Mouse (Mus musculus): Measurements from ENCODE around the gene Chst12. TPM values are rescaled to one million over a fixed set of nuclear protein-coding genes. Genes with fewer than 3 reads are reported as not detected.
"Not testable (repeated sequence)": the region's sequence is repeated elsewhere in the genome, so short reads cannot be mapped to it uniquely, and the experiment has no call there.

The Chst12 gene
- total RNA-seq (2021) = 1 to 10 TPM; 5.5 to 6.7 TPM

DNA sequence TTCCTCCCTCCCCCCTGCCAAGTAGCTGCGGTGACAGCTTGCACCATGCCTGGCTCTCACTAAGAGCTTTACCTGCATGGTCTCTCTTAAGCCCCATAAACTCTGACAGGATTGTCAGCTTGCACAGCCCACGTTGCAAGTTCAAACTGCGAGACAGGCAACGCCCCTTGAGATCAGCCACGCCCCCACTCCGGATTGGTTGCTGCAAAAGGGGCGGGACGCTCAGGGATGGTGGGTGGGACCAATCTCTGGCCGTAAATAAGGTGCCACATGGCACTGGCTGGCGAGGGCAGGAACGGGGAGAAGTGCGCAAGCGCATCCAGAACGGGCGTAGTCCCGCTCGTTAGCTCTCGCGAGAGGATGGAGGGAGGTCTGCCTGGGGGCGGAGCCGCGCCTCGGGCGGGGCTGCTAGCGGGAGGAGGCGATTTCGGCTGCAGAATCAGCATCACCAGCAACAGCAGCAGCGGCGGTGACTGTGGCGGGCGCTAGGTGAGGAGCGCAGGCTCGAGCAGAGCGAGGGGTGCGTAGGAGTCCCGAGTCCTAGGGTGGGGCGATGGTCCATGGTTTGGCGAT is at the start of gene Chst12:
Gene Chst12, plus strand, starts transcription at position 343 of the 573 bp plus-strand sequence.
- DNase-seq = peak; percentile 99
- intact Hi-C loops (cut with DNase I) = loop anchor here (2.0 kb wide), 2 partner anchors 72 to 86 kb away; partner anchors contain the start of gene Eif3b

DNA sequence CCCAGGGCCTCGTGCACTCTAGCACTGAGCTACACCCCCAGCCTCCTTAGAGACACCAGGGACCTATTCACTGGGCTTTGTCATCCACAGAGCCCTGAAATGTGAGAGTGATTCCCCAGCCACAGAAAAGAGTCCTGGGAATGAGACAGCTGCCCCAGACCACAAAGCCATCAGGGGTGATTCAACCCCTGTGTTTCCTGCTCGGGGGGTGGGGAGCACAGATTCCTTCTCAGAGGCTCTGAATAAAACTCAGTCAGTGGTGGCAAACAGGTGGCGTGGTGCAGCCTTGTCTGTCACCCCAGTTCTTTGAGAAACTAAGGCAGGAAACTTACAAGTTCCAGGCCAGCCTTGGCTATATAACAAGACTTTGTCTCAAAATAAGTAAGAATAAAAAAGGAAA is 43.9 kb upstream of the Chst12 start:
- intact Hi-C loops (cut with DNase I) = no loop called here

DNA sequence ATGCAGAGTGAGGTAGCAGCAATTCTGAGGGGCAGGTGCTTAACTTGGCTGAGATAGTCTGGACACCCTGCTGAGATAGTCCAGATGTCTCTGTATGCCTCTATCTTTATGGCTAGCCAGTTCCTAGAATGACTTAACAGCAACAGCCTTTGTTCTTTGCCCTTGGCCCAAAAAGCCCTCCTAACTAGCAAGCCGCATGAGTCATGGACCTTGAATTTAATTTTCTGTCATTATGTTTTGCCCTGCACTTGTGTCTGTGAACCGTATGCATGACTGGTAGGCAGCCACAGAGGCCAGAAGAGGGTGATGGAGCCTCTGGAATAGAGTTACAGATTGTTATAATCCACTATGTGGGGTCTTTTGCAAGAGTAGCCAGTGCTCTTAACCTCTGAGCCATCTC is 42.2 kb upstream of the Chst12 start:
- intact Hi-C loops (cut with DNase I); DNase-seq: not testable (repeated sequence)

More for the DNA sequence above, 43.9 kb upstream of the Chst12 start:
- no peak for DNase-seq

DNA sequence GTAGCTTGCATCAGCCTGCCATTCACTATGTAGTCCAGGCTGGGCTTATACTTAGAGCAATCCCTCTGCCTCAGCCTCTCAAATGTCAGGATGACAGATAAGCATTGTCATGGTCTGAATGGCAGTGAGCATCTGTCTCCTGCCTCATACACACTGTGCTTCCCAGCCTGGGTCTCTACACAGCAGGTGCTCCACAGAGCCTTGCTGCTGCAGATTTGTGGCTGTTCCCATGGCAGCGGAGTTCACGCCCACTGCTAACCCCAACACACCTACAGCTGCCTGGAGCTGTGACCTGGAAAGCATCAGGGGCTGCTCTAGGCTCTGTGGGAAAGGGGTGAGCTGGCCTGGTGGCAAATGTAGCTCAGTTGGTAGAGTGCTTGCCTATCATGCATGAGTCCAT is 40.4 kb upstream of the Chst12 start:
- DNase-seq = no peak
- intact Hi-C loops (cut with DNase I) = no loop called here

DNA sequence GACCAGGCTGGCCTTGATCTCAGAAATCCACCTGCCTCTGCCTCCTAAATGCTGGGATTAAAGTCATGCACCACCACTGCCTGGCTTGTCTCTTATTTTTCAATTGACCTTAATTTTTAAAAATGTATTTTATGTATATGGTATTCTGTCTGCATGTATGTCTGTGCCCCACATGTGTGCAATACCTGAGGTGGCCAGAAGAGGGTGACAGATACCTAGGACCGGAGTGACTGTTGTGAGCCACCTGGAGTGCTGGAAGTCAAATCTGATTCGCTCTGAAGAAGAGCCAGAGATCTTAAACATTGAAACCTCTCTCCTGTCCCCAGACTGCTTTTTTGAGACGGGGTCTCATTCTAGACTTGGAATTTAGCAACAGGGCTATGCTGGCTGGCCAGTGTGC is 33.0 kb upstream of the Chst12 start:
- intact Hi-C loops (cut with DNase I) = no loop called here
- DNase-seq = no peak

DNA sequence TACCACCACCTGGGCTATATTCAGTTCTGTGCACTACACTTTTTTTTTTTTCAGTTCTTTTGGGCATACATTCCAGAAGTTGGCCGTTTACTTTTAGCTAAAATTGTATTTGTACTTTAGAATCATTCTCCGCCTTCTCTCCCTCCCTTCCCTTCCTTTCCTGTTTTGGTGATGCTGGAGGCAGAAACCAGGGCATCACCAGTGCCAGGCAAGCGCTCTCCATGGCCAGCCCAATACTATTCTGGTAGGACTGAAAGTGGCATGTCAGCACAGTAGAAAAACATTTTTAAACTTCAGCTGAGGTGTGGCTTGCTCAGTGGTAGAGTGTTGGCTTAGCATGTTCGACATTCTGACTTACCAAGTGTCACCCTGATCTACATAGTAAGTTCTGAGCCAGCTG is 23.9 kb upstream of the Chst12 start:
- no peak for DNase-seq
- intact Hi-C loops (cut with DNase I) = no loop called here

DNA sequence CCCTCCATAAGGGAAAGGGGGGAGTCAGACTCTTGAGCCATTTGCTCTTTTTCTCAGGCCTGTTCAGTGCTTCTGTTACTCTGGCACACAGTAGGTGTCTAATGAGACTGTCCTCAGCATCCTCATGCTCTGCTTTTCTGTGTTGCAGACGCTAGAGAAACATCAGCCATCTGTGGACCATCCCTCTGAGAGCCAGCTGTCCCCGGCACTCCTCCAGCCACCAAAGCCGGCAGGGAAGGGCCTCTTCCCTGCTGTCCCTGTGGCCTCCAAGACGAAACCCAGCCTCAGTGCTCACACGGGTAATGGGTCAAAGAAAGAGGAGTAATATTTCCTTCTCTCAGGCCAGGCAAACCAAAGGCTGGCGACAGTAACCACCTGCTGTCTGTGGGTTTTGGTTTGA is 14.2 kb upstream of the Chst12 start:
- DNase-seq = no peak
- intact Hi-C loops (cut with DNase I) = no loop called here

DNA sequence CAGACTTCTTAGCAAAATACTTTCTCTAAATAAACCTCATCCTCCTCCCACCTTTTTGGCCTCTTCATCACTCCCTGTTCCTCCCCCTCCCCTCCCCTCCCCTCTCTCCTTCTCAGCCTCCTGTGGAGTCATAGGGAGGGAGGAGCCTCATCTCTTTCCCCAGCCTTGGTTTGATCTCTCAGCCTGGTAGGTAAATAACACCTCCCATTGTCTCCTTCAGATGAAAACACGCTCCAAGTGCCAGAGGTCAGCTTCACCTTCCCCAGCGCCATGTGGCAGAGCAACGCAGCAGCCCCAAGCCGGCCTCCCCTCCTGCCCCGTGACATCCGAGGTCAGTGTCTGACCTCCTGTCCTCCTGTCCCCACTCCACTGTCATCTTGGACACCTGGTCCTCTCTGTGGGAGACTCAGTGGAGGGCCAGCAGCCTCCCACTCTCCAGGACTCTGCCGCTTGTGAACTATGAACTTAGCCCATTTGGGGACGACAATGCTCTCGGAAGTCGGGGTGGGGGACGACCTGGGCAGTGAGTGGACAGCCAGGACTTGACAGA is 12.6 kb upstream of the Chst12 start:
- DNase-seq = no peak
- intact Hi-C loops (cut with DNase I) = no loop called here

DNA sequence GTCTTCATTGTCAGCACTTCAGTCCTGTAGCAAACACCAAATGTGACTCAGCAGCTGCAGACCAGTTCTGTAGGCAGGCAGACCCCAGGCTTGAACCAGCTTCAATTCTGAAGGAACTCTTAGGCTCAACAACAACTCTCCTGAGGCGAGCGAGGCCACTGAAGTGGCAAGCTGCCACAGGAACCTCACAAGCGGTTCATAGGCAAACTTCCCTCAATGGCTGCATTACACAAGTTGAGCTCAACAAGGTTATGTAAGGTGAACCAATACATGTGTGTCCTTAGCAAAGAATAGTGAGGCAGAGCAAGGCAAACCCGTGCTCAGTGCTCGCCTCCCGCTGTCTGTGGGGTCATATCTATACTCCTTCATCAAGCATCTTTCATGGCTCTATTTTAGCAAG is 7.2 kb upstream of the Chst12 start:
- intact Hi-C loops (cut with DNase I) = no loop called here
- DNase-seq = no peak

DNA sequence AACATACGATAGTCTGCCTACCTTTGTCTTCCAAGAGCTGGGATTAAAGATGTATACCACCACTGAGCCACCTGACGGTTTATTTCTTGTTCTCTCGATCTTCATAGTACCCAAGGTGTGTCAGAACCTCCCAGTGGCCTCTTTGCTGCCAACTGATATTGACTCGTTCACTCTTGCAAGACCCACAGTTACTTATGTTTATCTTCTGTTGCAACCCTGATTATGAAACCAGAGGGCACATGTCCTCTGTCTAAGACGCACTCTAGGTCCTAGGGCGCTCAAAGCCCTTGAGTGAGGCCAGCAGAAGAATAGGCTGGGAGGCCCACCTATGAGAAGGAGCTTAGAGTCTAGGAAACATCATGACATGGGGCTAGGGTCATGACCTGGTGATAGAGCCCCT is 4.6 kb upstream of the Chst12 start:
- DNase-seq = no peak
- intact Hi-C loops (cut with DNase I) = no loop called here

DNA sequence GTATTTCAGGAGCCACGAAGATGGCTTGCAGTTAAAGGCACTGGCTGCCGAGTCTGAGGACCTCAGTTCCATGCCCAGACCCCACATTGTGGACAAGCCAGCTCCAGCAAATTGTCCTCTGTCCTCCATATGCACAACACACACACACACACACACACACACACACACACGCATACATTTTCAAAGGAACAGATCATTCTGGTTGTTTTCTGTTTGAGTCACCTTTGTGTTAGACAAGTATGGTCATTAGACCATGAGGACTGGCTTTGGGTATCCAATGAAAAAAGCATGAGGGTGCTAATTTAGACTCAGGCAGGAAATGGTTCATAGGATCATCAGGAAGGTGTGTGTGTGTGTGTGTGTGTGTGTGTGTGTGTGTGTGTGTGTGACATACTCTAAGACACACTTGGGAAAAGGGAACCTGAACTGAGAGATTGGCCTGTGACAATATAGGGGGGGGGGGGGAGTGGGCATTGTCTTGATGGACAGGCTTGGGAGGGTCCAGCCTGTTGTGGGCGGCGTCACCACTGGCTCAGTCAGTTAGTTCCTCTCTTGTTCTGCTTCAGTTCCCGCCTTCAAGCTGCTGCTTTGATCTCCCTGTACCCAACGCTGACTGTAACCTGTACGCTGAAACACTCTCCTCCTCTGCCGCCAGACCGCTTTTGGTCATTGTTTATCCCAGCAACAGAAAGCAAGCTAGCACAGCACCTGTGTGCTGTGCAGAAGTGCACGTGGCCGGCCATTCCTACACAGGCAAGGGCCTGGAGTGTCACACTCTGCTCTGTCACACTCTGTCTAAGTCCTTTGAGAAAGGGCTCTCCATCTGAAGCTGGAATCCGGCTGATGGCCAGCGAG is 3.1 kb upstream of the Chst12 start:
- DNase-seq = no peak
- intact Hi-C loops (cut with DNase I) = no loop called here

DNA sequence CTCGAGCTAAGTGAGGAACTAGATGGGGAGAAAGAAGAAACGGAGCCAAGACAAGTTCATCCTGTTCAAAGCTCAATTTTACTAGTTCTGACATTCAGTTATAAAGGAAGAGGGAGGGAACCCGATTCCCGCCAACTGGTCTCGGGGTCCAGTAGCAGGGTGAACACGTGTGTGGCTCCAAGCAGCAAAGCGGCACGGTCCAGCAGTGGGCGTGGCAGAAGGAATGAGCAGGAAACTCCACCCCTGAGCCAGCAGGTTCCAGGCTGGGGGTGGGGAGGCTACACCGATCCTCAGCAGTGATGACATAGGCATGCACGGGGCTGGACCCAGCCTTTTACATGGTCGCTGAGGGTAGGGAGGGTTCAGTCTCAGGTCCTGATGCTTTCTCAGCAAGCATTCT is 2.4 kb upstream of the Chst12 start:
- intact Hi-C loops (cut with DNase I) = not testable (repeated sequence)
- DNase-seq = peak; percentile 60 to 61

DNA sequence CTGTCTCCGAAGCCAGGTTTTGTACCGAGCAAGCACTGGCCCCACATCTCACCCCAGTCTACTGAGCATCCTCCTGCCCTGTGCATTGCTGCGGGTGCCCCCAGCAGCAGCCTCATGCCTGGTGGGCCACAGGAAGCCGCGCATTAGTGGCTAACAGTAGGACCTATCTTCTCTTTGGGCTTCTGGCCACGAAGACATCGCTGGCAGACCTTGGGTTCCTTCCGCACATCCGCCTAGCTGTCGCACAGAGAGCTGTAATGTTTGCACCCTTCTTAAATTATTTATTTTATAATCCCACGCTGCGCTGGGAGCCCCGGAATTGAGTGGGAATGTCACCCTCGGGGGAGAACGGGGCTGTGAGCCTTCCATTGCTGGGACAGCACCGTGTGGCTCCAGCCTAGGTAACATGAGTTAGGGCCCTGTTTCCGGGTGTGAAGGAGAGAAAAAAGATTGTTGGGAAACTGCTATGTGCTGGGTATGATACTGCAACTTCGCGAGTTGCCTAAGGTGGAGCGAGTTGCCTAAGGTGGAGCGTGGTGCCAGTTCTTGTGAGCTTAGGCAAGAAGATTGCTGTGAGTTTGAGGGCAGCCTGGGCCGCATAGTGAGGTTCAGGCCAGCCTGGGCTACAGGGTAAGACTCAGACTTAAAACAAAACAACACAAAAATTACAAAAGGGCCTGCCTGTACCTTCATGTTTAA is 895 bp downstream of the Chst12 start:
- DNase-seq = peak in 1 of 2 experiments; percentile 18
- intact Hi-C loops (cut with DNase I) = no loop called here

DNA sequence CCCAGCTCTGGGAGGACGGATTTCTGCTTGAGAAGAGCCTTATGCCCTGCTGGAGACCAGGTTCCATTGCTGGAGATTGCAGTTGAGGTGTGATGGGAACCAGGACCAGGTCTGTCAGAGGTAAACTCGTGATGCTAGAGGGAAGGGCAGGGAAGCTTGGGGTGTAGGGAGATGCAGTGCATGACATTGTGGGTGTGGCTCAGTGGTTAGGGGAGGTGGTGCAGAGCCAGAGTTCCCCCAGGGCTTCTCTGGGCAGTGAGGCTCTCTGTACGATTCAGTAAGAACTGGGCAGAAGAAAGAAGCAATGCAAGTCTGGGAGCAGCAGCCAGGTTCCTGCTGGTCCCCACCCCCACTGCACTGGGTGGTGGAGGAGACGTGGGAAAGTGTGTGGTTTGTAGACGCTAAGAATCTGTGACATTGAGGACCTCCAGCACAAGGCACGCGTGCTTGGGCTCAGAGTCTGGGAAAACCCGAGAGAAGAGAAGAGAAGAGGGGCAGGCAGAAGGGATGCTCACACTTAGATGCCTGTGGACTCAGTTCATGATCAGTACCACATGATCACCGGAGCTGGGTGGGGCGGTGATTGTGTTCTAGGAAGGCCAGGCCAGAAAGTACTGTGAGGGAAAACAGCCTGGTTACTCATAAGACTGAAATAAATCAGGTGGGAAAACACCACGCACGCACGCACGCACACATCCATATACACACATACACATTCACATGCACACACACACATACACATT is 2.3 kb downstream of the Chst12 start:
- DNase-seq = no peak
- intact Hi-C loops (cut with DNase I) = loop anchor here (2.0 kb wide), 1 partner anchor 29 kb away; no protein-coding TSS in a partner anchor

DNA sequence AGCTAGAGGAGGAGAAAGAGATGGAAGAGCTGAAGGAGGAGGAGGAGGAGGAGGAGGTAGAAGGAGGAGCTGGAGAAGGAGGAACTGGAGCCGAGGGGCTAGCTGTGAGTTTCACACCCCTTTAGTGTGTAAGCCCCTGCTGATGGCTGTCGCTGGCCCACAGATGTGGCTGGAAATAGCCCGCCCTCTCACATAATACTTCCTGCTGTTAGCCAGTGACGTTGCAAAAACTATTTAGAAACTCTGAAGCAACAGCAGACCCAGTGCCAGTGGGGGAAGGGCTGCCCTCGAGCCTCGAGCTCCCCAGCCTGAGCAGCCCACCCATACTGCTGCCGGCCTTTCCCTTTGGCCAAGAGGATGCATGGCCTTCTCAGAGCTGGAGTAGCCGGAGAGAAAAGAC is 3.3 kb downstream of the Chst12 start:
- intact Hi-C loops (cut with DNase I) = loop anchor here (2.0 kb wide), 1 partner anchor 28 kb away; no protein-coding TSS in a partner anchor
- peak; percentile 23 to 28 for DNase-seq

DNA sequence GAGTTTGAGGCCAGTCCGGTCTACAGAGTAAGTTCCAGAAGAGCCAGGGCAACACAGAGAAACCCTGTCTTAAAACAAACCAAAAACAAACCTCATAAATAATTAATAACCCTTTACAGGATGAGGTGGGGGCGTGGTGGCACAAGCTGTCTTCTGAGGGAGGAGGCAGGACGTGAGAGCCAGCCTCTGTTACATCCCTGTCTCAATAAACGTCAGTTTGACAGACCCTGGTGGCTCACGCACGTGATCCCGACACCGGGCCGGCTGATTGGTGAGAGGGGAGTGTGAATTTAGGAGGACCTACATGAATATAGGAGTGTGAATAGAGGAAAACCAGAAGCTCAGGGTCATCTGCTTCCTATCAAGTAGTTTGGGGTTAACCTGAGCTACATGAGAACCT is 3.9 kb downstream of the Chst12 start:
- no peak for DNase-seq
- intact Hi-C loops (cut with DNase I) = loop anchor here (2.0 kb wide), 1 partner anchor 28 kb away; no protein-coding TSS in a partner anchor

DNA sequence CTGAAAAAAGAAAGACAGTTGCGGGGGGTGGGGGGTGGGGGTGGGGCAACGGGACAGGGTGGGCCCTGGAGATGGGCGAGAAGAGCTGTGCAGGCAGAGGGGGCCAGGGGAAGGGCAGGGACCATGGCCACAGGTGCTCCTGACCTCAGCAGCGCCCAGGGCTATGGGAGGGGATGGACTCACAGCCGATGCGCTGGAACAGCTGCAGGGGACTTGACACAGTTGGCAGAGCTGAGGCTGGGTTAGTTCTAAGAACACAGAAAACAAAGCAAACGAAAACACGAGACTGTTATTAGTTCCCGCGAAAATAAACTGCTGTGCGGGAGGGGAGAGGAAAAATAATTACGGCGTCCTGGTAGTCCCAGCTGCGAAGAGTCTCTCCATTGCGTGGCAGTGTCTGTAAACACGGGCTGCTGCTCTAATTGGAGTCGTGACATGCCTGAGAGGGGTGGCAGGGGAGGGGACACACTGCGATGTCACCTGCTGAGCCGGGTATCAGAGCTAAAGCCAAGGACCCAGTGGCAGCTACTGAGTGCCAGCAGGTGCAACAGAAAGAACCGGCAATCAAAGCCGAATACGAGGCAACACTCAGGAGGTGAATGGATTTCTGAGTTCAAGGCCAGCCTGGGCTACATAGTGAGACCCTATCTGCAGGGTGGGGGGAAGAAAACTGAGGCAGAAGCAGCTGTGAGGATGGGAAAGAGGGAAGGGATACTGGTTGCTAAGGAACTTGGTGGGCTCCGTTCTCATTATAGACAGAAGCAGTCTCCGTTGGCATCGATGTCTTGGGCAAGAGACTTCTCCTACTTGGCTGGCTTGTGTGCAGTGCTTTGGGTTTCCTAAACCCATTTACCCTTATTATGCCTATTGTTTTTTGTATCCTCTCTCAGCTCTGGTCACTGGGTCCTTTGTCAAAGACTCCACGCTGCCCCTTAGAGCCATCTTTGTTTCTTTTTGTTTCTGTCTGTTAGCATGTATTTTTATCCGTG is 5.0 kb downstream of the Chst12 start:
- intact Hi-C loops (cut with DNase I) = no loop called here
- DNase-seq = no peak

DNA sequence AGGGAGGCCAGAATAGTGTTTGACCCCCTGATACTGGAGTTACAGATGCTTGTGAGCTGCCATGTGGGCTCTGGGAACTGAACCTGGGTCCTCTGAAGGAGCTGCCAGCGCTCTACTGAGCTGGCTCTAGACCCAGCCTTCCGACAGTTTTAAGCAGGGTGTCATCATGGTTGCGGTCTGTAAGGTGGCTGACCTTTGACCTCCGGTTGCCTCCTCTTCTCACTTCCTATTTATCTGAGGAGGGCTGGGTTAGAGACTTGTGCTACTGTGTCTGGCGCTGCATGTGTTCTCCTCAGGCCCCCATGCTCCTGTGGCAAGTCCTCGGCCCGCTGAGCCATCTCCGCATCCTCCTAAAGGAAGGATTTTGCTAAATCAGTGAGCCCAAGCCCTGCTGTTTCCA is 8.6 kb downstream of the Chst12 start:
- DNase-seq = no peak
- intact Hi-C loops (cut with DNase I) = no loop called here

DNA sequence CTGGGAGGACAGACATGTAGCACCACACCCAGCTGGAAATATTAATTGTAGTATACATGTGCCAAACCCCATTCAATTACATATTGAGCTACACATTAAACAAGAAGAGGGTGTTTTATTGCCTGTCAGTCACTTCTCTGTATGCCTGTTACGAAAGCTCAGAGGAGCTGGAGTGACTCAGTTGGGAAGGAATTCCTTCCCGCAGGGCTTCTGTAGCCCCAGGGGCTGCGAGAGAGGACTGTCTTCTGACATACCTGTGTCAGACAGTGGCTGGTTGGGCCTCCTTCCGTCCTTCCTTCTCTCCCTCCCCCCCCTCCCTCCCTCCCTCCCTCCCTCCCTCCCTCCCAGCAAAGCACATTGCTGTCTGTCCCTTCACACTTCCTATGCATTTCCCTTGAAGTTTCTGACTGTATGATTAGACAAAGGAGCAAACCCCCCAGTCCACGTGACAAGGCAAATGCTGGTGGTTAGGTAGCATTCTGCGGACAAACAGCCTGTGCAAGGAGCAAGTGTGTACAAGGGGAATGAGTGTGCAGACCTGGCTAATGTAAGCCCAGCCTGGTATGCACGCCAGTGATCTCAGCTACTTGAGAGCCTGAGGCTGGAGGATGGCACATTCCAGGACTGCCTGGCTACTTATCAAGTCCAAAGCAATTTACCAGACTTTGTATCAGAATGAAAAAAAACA is 9.6 kb downstream of the Chst12 start:
- intact Hi-C loops (cut with DNase I) = no loop called here
- DNase-seq = no peak
